Mouse (Mus musculus) liver, embryonic 16.5 days (tissue): ENCODE data around the gene Gper1. TPM values are rescaled to one million over a fixed set of nuclear protein-coding genes. Genes with fewer than 3 reads are reported as not detected.

Experiments
- ATAC-seq: fragments of 200-750 bp; cut with Nextera tagmentation; 2 replicates; pipeline ENCODE4 v1.8.0; 2017; ENCODE audit warnings: low read depth, mild to moderate bottlenecking, moderate number of reproducible peaks, moderate library complexity
- H3K27ac ChIP-seq: fragments of 300-500 bp; sonication (generic); 2 replicates; pipeline ENCODE4 v1.5.1; 2014; ENCODE audit warnings: mild to moderate bottlenecking, low read length
- H3K27me3 ChIP-seq: fragments of 300-500 bp; sonication (generic); 2 replicates; pipeline ENCODE4 v1.6.1; 2014; ENCODE audit warnings: low read depth, low read length, mixed read lengths; ENCODE audit not compliant: control insufficient read depth, insufficient read depth
- H3K36me3 ChIP-seq: fragments of 300-500 bp; sonication (generic); 2 replicates; pipeline ENCODE4 v1.6.1; 2014; ENCODE audit warnings: mild to moderate bottlenecking; ENCODE audit not compliant: control insufficient read depth, insufficient read depth
- H3K4me1 ChIP-seq: fragments of 300-500 bp; sonication (generic); 2 replicates; pipeline ENCODE4 v1.6.1; 2014; ENCODE audit warnings: low read depth, low read length, mixed read lengths; ENCODE audit not compliant: control insufficient read depth
- H3K4me2 ChIP-seq: fragments of 300-500 bp; sonication (generic); 2 replicates; pipeline ENCODE4 v1.6.1; 2014; ENCODE audit warnings: low read depth, low read length, mixed read lengths
- H3K4me3 ChIP-seq: fragments of 300-500 bp; sonication (generic); 2 replicates; pipeline ENCODE4 v1.5.1; 2014; ENCODE audit warnings: low read depth, mild to moderate bottlenecking, low read length
- H3K9ac ChIP-seq: fragments of 300-500 bp; sonication (generic); 2 replicates; pipeline ENCODE4 v1.6.1; 2014; ENCODE audit warnings: low read depth, low read length
- H3K9me3 ChIP-seq: fragments of 300-500 bp; sonication (generic); replicated peaks from 2 replicates; pipeline ENCODE4 v1.6.1; 2016; ENCODE audit warnings: low read length; ENCODE audit not compliant: control insufficient read depth
- WGBS: fragments of 180-500 bp; shearing (Covaris S2); extraction: QIAGEN DNeasy Blood & Tissue Kit; methylation state at CpG from one replicate; pipeline ENCODE4 v1.1.7; 2014; ENCODE audit not compliant: insufficient replicate concordance; 5-methylcytosine and 5-hydroxymethylcytosine counted together
- polyA plus RNA-seq: library from polyadenylated mRNA; unstranded; fragments of >200 nt; fragmentation: Nextera tagmentation; extraction: Ambion mirVana; gene quantifications from 2 replicates; pipeline ENCODE4 v1.2.1, GENCODE M21; 2015

The Gper1 gene
- polyA plus RNA-seq, 1 experiment from 2014 or later, result 0.15 TPM

DNA sequence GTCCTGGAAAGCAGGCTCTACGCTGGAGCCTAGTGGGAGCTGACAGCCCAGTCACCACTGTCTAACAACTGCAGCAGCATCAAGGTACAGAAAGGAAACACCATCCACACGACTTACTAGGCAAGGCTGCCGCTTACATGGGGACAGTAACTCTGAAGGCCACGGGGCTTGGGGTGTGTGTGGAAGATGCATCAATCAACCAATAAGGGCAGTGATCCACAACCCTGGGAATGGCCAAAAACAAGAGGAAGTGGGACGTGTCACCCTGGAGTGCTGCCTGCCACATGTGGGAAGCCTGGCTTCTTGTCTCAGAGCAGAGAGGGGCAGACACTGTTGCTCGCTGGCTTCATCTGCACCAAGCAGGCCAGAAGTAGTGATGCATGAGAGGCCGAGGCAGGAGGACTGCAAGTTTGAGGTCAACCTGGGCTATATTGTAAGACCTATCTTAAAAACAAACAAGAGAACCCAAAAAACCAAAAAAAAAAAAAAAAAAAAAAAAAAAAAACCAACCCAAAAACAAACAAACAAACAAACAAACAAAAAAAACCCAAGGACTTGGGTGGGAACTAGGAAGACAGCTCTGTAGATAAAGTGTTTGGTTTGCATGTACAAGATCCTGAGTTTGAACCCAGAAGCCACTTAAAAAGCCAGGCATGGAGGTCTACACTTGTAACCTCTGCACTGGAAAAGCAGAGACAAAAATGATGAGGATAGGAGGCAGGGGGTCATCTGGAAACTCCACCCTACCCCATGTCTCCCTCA, 10.0 kb downstream of the Gper1 start:
- 61% methylated on average over 7 of the region's 7 CpGs for WGBS
- no peak overlapping the region for H3K27ac ChIP-seq
- H3K36me3 ChIP-seq, result no peaks in the 10 kb centered on the region
- no peaks in the 10 kb centered on the region for H3K27me3 ChIP-seq
- no peak overlapping the region for H3K4me3 ChIP-seq
- H3K9ac ChIP-seq, result no peak overlapping the region
- H3K4me2 ChIP-seq, result no peak overlapping the region
- ATAC-seq, result no peak
- no peaks in the 10 kb centered on the region; the same call in 1 of the 2 replicates for H3K4me1 ChIP-seq
- H3K9me3 ChIP-seq, result no peaks in the 10 kb centered on the region

DNA sequence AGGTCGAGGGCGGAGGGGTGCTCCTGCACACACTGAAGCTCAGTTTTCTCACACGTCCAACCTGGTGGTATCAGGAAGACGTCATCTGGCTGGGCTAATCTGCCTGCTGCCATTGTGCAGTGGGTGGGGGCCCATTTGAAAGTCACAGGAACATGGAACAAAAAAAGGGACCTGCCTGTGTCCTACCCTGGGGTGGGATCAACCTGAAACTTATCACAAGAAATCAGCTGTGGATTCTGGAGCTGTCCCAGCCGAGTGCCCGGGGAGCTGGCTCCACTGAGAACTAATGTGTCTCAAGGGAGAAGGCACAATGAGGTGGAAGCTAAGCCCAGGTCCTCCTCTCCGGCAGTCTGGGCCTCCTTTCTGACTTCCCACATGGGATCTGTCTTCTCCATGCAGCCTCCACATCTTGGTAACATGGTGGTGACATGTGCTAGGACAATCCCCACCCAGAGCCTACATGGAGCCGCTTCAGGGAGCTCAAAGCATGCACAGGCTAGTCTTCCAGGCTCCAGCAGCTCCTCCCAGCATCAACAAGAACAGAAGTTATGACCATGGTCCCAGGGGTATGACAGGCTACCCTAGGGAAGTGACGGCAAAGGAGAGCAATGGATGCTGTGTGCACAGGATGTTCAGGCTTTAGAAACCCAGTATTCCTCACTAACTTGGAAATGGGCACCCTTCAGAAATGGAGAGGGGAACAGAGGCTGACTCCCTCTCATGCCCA, 11.1 kb downstream of the Gper1 start:
- Histone ChIP-seq H3K27me3 (no peaks in the 10 kb centered on the region), H3K27ac (no peak overlapping the region), H3K9me3 (no peaks in the 10 kb centered on the region), H3K4me1 (no peaks in the 10 kb centered on the region; the same call in 1 of the 2 replicates), H3K9ac (no peak overlapping the region), H3K36me3 (no peaks in the 10 kb centered on the region), H3K4me3 (no peak overlapping the region), H3K4me2 (no peak overlapping the region)
- ATAC-seq, result no peak
- WGBS, result 56% methylated on average over 9 of the region's 9 CpGs

DNA sequence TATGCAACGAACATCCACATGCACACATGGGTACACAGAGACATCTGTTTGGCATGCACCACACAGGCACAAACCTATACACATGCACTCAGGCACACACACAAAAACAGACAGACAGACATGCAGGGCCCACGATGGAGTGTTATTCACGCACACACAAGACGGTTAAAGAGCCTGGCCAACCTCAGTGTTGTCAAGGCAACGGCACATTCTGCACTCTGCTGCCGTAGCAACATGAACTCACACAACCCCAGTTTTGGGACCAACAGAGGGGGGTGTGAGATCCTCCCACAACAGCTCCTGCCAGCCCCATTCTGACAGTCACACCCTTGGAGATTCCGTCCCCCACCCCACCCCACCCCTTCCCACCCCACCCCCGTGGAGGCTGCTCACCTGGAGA, 12.0 kb downstream of the Gper1 start:
- H3K4me3 ChIP-seq, result no peak overlapping the region
- no peaks in the 10 kb centered on the region for H3K9me3 ChIP-seq
- H3K27me3 ChIP-seq, result no peaks in the 10 kb centered on the region
- 65% methylated on average over 8 of the region's 8 CpGs for WGBS
- H3K9ac ChIP-seq, result no peak overlapping the region
- H3K27ac ChIP-seq, result no peak overlapping the region
- no peak overlapping the region for H3K4me2 ChIP-seq
- no peak for ATAC-seq
- no peaks in the 10 kb centered on the region; the same call in 1 of the 2 replicates for H3K4me1 ChIP-seq
- H3K36me3 ChIP-seq, result no peaks in the 10 kb centered on the region

GRCm38 (mm10) chr5:139437769-139438168, 14.8 kb downstream of the Gper1 start:
- no peaks in the 10 kb centered on the region for H3K27me3 ChIP-seq
- no peak overlapping the region for H3K4me3 ChIP-seq
- ATAC-seq, result no peak
- H3K9me3 ChIP-seq, result no peaks in the 10 kb centered on the region
- H3K4me2 ChIP-seq, result no peak overlapping the region
- H3K9ac ChIP-seq, result no peak overlapping the region
- H3K4me1 ChIP-seq, result no peaks in the 10 kb centered on the region; the same call in 1 of the 2 replicates
- H3K27ac ChIP-seq, result no peak overlapping the region
- WGBS, result 72% methylated on average over 4 of the region's 4 CpGs
- H3K36me3 ChIP-seq, result no peaks in the 10 kb centered on the region

GRCm38 (mm10) chr5:139438440-139438839, 15.5 kb downstream of the Gper1 start:
- Histone ChIP-seq H3K36me3 (no peaks in the 10 kb centered on the region), H3K27ac (no peak overlapping the region), H3K4me2 (no peak overlapping the region), H3K9ac (no peak overlapping the region), H3K9me3 (no peaks in the 10 kb centered on the region), H3K4me1 (no peaks in the 10 kb centered on the region; the same call in 1 of the 2 replicates), H3K4me3 (no peak overlapping the region), H3K27me3 (no peaks in the 10 kb centered on the region)
- WGBS, result 78% methylated on average over 12 of the region's 12 CpGs
- no peak for ATAC-seq

GRCm38 (mm10) chr5:139440451-139440850, 17.5 kb downstream of the Gper1 start:
- no peak overlapping the region for H3K4me2 ChIP-seq
- no peaks in the 10 kb centered on the region for H3K27me3 ChIP-seq
- H3K9ac ChIP-seq, result no peak overlapping the region
- H3K9me3 ChIP-seq, result no peaks in the 10 kb centered on the region
- 90% methylated on average over 5 of the region's 5 CpGs for WGBS
- no peak for ATAC-seq
- no peak overlapping the region for H3K4me3 ChIP-seq
- H3K27ac ChIP-seq, result no peak overlapping the region
- H3K36me3 ChIP-seq, result no peaks in the 10 kb centered on the region
- H3K4me1 ChIP-seq, result no peaks in the 10 kb centered on the region; the same call in 1 of the 2 replicates

GRCm38 (mm10) chr5:139440926-139441725, 18.2 kb downstream of the Gper1 start:
- Histone ChIP-seq H3K27me3 (no peaks in the 10 kb centered on the region), H3K9me3 (no peaks in the 10 kb centered on the region), H3K4me2 (no peak overlapping the region), H3K4me1 (no peaks in the 10 kb centered on the region; the same call in 1 of the 2 replicates), H3K36me3 (no peaks in the 10 kb centered on the region), H3K9ac (no peak overlapping the region), H3K4me3 (no peak overlapping the region), H3K27ac (no peak overlapping the region)
- ATAC-seq, result no peak
- WGBS, result 86% methylated on average over 11 of the region's 11 CpGs

DNA sequence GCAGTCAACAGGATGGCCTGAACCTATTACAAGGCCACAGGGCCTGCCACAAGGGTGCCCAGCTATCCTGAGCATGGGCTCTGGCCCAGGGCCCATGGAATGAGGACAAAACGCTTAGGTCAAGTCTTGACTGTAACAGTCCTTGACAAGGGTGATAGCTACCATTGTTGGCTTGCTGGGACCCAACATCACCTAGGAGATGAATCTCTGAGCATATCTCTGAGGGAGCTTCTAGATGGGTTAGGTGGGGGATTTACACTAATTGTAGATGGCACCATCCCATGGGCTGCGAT, 18.7 kb downstream of the Gper1 start:
- Histone ChIP-seq H3K36me3 (no peaks in the 10 kb centered on the region), H3K9ac (no peak overlapping the region), H3K9me3 (no peaks in the 10 kb centered on the region), H3K27ac (no peak overlapping the region), H3K27me3 (no peaks in the 10 kb centered on the region), H3K4me2 (no peak overlapping the region), H3K4me3 (no peak overlapping the region), H3K4me1 (no peaks in the 10 kb centered on the region; the same call in 1 of the 2 replicates)
- WGBS, result 85% methylated on average over 2 of the region's 2 CpGs
- no peak for ATAC-seq
